Mouse (Mus musculus) midbrain, embryonic 12.5 days (tissue): ENCODE results near the gene Rpl36a. TPM values are rescaled to one million over a fixed set of nuclear protein-coding genes. Genes with fewer than 3 reads are reported as not detected.

Experiments
- ATAC-seq: fragments of 200-750 bp; cut with Nextera tagmentation; 2 replicates; pipeline ENCODE4 v1.8.0; 2017; ENCODE audit warnings: low read depth, moderate TSS enrichment, moderate library complexity; ENCODE audit not compliant: low FRiP score
- H3K27ac ChIP-seq: fragments of 300-500 bp; sonication (generic); replicated peaks from 2 replicates; pipeline ENCODE4 v1.5.1; 2016; ENCODE audit warnings: mild to moderate bottlenecking
- H3K27me3 ChIP-seq: fragments of 300-500 bp; sonication (generic); 2 replicates; pipeline ENCODE4 v1.6.1; 2016; ENCODE audit warnings: mild to moderate bottlenecking
- H3K36me3 ChIP-seq: fragments of 300-500 bp; sonication (generic); 2 replicates; pipeline ENCODE4 v1.6.1; 2016
- H3K4me1 ChIP-seq: fragments of 300-500 bp; sonication (generic); 2 replicates; pipeline ENCODE4 v1.6.1; 2016
- H3K4me2 ChIP-seq: fragments of 300-500 bp; sonication (generic); replicated peaks from 2 replicates; pipeline ENCODE4 v1.6.1; 2016; ENCODE audit warnings: mild to moderate bottlenecking, moderate library complexity
- H3K4me3 ChIP-seq: fragments of 300-500 bp; sonication (generic); 2 replicates; pipeline ENCODE4 v1.5.1; 2016; ENCODE audit warnings: mild to moderate bottlenecking
- H3K9ac ChIP-seq: fragments of 300-500 bp; sonication (generic); replicated peaks from 2 replicates; pipeline ENCODE4 v1.6.1; 2016; ENCODE audit warnings: mild to moderate bottlenecking, moderate library complexity
- H3K9me3 ChIP-seq: fragments of 300-500 bp; sonication (generic); 2 replicates; pipeline ENCODE4 v1.6.1; 2016; ENCODE audit warnings: mild to moderate bottlenecking
- WGBS: fragments of 180-500 bp; shearing (Covaris S2); methylation state at CpG from one replicate; pipeline ENCODE4 v1.1.7; 2016; 5-methylcytosine and 5-hydroxymethylcytosine counted together
- polyA plus RNA-seq: library from polyadenylated mRNA; unstranded; fragments of >200 nt; fragmentation: Nextera tagmentation; extraction: Ambion mirVana; gene quantifications from 2 replicates; pipeline ENCODE4 v1.2.1, GENCODE M21; 2016

The Rpl36a gene
- polyA plus RNA-seq, 1 experiment from 2014 or later: 229 TPM

- no peak for ATAC-seq
- no peak overlapping the region for H3K4me2 ChIP-seq
- H3K4me3 ChIP-seq: no peak overlapping the region
- WGBS: 89% methylated on average over 4 of the region's 4 CpGs
- H3K27ac ChIP-seq: no peak overlapping the region
- no peaks in the 10 kb centered on the region for H3K9me3 ChIP-seq
- no peaks in the 10 kb centered on the region for H3K27me3 ChIP-seq
- no peak overlapping the region for H3K9ac ChIP-seq
- no peaks in the 10 kb centered on the region for H3K4me1 ChIP-seq
- H3K36me3 ChIP-seq: no peaks in the 10 kb centered on the region
These were observed 7.6 kb upstream of the Rpl36a start for GRCm38 (mm10) chrX:134577896-134578295.

- Histone ChIP-seq H3K4me2 (no peak overlapping the region), H3K36me3 (no peaks in the 10 kb centered on the region)
- ATAC-seq: no peak
These were observed 4.7 kb upstream of the Rpl36a start for GRCm38 (mm10) chrX:134580528-134581305.

GRCm38 (mm10) chrX:134582270-134582669 lies 3.2 kb upstream of the Rpl36a start:
- ATAC-seq: no peak
- no peak overlapping the region for H3K4me2 ChIP-seq
- H3K36me3 ChIP-seq: no peaks in the 10 kb centered on the region
- 89% methylated on average over 11 of the region's 11 CpGs for WGBS
- H3K4me3 ChIP-seq: no peak overlapping the region
- no peak overlapping the region for H3K27ac ChIP-seq
- no peak overlapping the region for H3K9ac ChIP-seq
- no peaks in the 10 kb centered on the region for H3K9me3 ChIP-seq
- no peaks in the 10 kb centered on the region for H3K4me1 ChIP-seq
- H3K27me3 ChIP-seq: no peaks in the 10 kb centered on the region

More at GRCm38 (mm10) chrX:134580528-134581305, 4.7 kb upstream of the Rpl36a start:
- no peak overlapping the region for H3K9ac ChIP-seq
- H3K4me3 ChIP-seq: no peak overlapping the region
- WGBS: 85% methylated on average over 14 of the region's 14 CpGs
- no peaks in the 10 kb centered on the region for H3K4me1 ChIP-seq
- H3K27ac ChIP-seq: no peak overlapping the region
- no peaks in the 10 kb centered on the region for H3K9me3 ChIP-seq
- H3K27me3 ChIP-seq: no peaks in the 10 kb centered on the region

DNA sequence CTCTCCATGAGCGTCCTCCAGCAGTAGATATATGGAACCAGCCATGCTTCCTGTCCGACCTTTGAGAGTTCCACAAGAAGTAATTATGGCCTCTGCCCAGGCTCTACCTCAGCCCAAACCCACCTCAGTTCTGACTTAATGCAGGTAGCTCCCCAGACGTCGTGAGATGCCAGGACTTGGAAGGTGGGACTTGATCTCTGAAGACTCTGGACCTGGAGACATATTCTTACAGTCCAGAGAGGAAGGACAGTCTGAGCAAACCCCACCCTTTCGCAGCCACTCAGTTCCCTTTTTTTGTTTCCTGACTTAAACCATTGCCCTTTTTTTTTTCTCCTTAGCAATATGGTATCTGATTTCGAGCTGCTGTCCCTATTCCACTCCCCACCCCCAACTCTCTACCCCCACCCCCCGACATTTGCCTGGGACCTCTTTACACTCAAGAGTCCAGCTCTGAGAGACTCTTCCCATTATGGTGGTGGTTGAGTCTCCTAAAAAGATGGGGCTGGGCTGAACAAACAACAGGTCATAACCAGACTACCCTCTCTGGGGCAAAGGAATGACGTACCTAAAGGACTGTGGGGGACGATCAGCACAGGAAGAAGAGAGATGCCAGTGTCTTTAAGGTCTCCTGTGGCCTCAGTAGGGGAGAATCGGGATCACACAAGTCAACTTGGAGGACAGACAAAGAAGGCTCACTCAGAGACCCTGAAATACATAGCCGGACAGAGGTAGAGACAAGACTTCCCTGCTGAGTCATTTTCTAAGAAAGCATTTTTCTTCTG lies 2.4 kb upstream of the Rpl36a start, which contains the start of gene Btk:
Gene Btk, minus strand, starts transcription at position 683 of the 782 bp plus-strand sequence.
- ATAC-seq: no peak
- 77% methylated on average over 11 of the region's 11 CpGs for WGBS

GRCm38 (mm10) chrX:134586447-134586846 lies 993 bp downstream of the Rpl36a start:
- Histone ChIP-seq H3K9me3 (no peaks in the 10 kb centered on the region), H3K27me3 (no peaks in the 10 kb centered on the region), H3K36me3 (peaks cover 14% of the 10 kb centered on the region), H3K4me3 (peak overlapping the region; percentile 55), H3K4me1 (no peaks in the 10 kb centered on the region), H3K27ac (no peak overlapping the region; the same call in 1 of the 2 replicates), H3K9ac (peak overlapping the region; percentile 69), H3K4me2 (peak overlapping the region; percentile 63)
- ATAC-seq: no peak
- 39% methylated on average over 8 of the region's 8 CpGs for WGBS

More for the DNA sequence above, 2.4 kb upstream of the Rpl36a start, which contains the start of gene Btk:
- Histone ChIP-seq H3K4me2 (no peak within 1 kb of the TSS), H3K27ac (no peak within 1 kb of the TSS), H3K9me3 (no peaks in the 10 kb centered on the region), H3K36me3 (no peaks in the 10 kb centered on the region), H3K9ac (no peak within 1 kb of the TSS), H3K4me1 (no peaks in the 10 kb centered on the region), H3K27me3 (no peaks in the 10 kb centered on the region), H3K4me3 (no peak within 1 kb of the TSS)

DNA sequence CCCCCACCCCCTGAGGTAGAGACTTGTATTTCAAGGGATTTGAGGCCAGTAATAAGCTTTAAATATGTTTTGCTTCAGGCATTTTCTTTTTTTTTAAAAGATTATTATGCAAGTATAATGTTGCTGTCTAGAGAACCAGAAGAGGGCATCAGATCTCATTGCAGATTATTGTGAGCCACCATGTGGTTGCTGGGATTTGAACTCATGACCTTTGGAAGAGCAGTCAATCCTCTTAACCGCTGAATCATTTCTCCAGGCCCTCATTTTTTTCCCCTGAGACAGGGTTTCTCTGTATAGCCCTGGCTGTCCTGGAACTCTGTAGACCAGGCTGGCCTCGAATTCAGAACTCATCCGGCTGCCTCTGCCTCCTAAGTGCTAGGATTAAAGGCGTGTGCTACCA lies 2.8 kb downstream of the Rpl36a start:
- H3K9ac ChIP-seq: no peak overlapping the region
- no peak for ATAC-seq
- 87% methylated on average over 4 of the region's 4 CpGs for WGBS
- H3K9me3 ChIP-seq: no peaks in the 10 kb centered on the region
- H3K4me1 ChIP-seq: no peaks in the 10 kb centered on the region
- no peaks in the 10 kb centered on the region for H3K27me3 ChIP-seq
- peaks cover 14% of the 10 kb centered on the region for H3K36me3 ChIP-seq
- no peak overlapping the region for H3K4me3 ChIP-seq
- no peak overlapping the region for H3K4me2 ChIP-seq
- no peak overlapping the region for H3K27ac ChIP-seq

- no peaks in the 10 kb centered on the region for H3K27me3 ChIP-seq
- H3K4me3 ChIP-seq: no peak overlapping the region
- no peaks in the 10 kb centered on the region for H3K4me1 ChIP-seq
- H3K4me2 ChIP-seq: no peak overlapping the region
- ATAC-seq: no peak
- H3K27ac ChIP-seq: no peak overlapping the region
- WGBS: 86% methylated on average over 3 of the region's 3 CpGs
- H3K9ac ChIP-seq: no peak overlapping the region
- peaks cover 14% of the 10 kb centered on the region for H3K36me3 ChIP-seq
- H3K9me3 ChIP-seq: no peaks in the 10 kb centered on the region
These were observed 3.5 kb downstream of the Rpl36a start for GRCm38 (mm10) chrX:134588997-134589396.

DNA sequence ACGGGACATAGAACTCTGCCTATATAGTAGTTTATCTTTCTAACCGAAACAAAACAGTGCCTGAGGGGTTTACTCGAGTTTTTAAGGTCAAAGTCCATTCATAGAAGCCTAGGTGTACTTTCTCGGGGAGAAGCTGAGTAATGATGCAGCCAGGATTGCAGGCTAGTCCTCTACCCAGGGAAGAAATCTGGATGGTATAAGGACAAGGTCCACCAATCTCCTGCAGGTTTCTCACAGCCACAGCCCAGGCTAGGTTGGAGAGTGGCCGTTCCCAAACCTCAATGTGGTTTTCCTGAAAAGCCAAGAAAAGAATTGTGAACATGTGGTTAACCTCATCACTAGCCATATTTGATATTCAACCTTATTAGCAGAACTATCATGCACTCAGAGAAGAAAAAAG lies 4.4 kb downstream of the Rpl36a start:
- WGBS: 71% methylated on average over 5 of the region's 5 CpGs
- no peak for ATAC-seq
- Histone ChIP-seq H3K4me2 (no peak overlapping the region), H3K9me3 (no peaks in the 10 kb centered on the region), H3K4me1 (no peaks in the 10 kb centered on the region), H3K27me3 (no peaks in the 10 kb centered on the region), H3K27ac (no peak overlapping the region), H3K36me3 (peaks cover 14% of the 10 kb centered on the region), H3K4me3 (no peak overlapping the region), H3K9ac (no peak overlapping the region)

GRCm38 (mm10) chrX:134599922-134600565 lies 14.6 kb downstream of the Rpl36a start:
- no peak for ATAC-seq
- WGBS: 35% methylated on average over 10 of the region's 10 CpGs
- Histone ChIP-seq H3K4me3 (peak overlapping the region; percentile 53), H3K4me2 (peak overlapping the region; percentile 55), H3K36me3 (0 out of 2 replicates have a peak, but pooled peaks cover 4% of the 10 kb centered on the region), H3K27ac (no peak overlapping the region), H3K9me3 (no peaks in the 10 kb centered on the region), H3K27me3 (no peaks in the 10 kb centered on the region), H3K4me1 (peaks cover 10% of the 10 kb centered on the region), H3K9ac (peak overlapping the region; percentile 53)

DNA sequence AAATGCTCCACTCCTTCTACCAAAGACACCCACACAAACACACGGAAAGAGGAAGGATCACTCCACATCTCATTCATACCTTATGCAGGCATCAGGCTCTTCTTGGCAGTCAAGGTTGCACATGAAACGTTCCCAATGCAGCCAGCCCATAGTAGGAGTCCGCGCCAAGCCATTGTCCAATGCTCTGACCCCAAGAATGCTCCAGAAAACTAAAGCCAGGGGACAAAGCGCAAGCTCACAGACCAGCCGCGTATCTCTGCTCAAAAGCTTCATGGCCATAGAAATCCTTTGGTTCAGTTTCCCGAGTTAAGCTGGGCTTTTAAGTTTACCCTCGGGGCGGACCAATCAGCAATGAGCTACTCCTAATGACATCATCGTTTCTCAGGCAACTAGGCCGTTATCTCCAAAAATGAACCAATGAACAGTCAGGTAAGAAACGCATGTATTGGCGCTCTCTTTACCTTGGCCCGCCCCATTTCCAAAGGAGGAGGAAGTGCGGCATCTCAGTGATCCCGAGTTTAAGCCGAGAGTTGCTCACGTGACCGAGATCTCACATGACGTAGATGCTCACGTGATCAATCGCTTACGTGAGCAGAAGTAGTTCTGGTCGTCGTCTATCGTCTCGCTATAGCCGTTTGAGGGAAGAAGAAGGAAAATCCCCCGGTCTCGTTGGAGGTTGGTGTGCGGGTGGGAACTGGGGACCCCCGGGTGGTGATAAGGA lies 15.4 kb downstream of the Rpl36a start, which contains the start of the genes Gla and Hnrnph2:
Gene Gla, minus strand, starts transcription at position 467 of the 721 bp plus-strand sequence.
Gene Hnrnph2, plus strand, starts transcription at position 521 of the 721 bp plus-strand sequence.
- peak within 1 kb of the TSS; percentile 55 for H3K4me2 ChIP-seq
- WGBS: 23% methylated on average over 32 of the region's 33 CpGs
- ATAC-seq: peak; percentile 97
- H3K9ac ChIP-seq: peak within 1 kb of the TSS; percentile 53
- peak within 1 kb of the TSS; percentile 54 for H3K4me3 ChIP-seq
- peaks cover 10% of the 10 kb centered on the region for H3K4me1 ChIP-seq
- no peaks in the 10 kb centered on the region for H3K27me3 ChIP-seq
- H3K36me3 ChIP-seq: 0 out of 2 replicates have a peak, but pooled peaks cover 4% of the 10 kb centered on the region
- H3K9me3 ChIP-seq: no peaks in the 10 kb centered on the region
- H3K27ac ChIP-seq: peak within 1 kb of the TSS; percentile 91
